Mouse (Mus musculus): Measurements from ENCODE around the gene Btg2. TPM values are rescaled to one million over a fixed set of nuclear protein-coding genes. Genes with fewer than 3 reads are reported as not detected.

Btg2 gene
- total RNA-seq (2023): 100 to 1,000 TPM; 529 to 618 TPM

GRCm38 (mm10) chr1:134078802-134079476, at the start of gene Btg2:
Btg2 (minus strand) TSS chr1:134079120.

GRCm38 (mm10) chr1:134110979-134111378, 32.1 kb upstream of the Btg2 start, which contains the start of gene Chit1:
Chit1 (plus strand) TSS chr1:134111242.

GRCm38 (mm10) chr1:134037172-134037571, 41.7 kb downstream of the Btg2 start, which contains the start of gene Fmod:
Fmod (plus strand) TSS chr1:134037254.

Other genes starting within 250 kb of the Btg2 start
- gene Optc, start 171.1 kb downstream of the Btg2 start, total RNA-seq (2023): not detected
- gene Prelp, start 157.7 kb downstream of the Btg2 start, total RNA-seq (2023): 1 to 10 TPM in 1 of 2 experiments, under 1 TPM in 1; 0.15 to 1.2 TPM
- gene Fmod, start 41.9 kb downstream of the Btg2 start, total RNA-seq (2023): not detected
- gene Chit1, start 32.1 kb upstream of the Btg2 start, total RNA-seq (2023): not detected
- gene Chil1, start 103.1 kb upstream of the Btg2 start, total RNA-seq (2023): 10 to 100 TPM; 14.3 to 24.9 TPM
- not detected for gene Mybph, start 114.3 kb upstream of the Btg2 start, total RNA-seq (2023)
- gene Adora1, start 156.3 kb upstream of the Btg2 start, total RNA-seq (2023): not detected
- not detected for gene Myog, start 210.9 kb upstream of the Btg2 start, total RNA-seq (2023)

Measured in monocyte, adult 59 days (primary cell).